Mouse (Mus musculus): ENCODE data around the gene Gm2115. TPM values are rescaled to one million over a fixed set of nuclear protein-coding genes. Genes with fewer than 3 reads are reported as not detected.

Gm2115 gene
- 0.50 and 0.51 TPM in 2 replicates for polyA plus RNA-seq (2011; ENCODE audit: insufficient read depth, insufficient read length, low read depth, missing spikeins)

- H3K9ac ChIP-seq (ENCODE audit: low read depth, poor library complexity, severe bottlenecking): peak within 1 kb of the TSS; percentile 1; the same call in 1 of the 2 replicates
- H3K27ac ChIP-seq (ENCODE audit: insufficient read depth, low read length): no peak within 1 kb of the TSS
- no peaks in the 10 kb centered on the region for H3K9me3 ChIP-seq (replicated peaks; ENCODE audit: control insufficient read depth, insufficient read depth, low read length, poor library complexity, severe bottlenecking)
- H3K4me3 ChIP-seq (ENCODE audit: low read depth, low read length): peak within 1 kb of the TSS; percentile 48
- H3K4me1 ChIP-seq (ENCODE audit: control insufficient read depth, insufficient read depth, low read length): no peaks in the 10 kb centered on the region
- no peaks in the 10 kb centered on the region for H3K36me3 ChIP-seq (ENCODE audit: control insufficient read depth, insufficient read depth, low read length, poor library complexity, severe bottlenecking)
- H3K27me3 ChIP-seq (ENCODE audit: control insufficient read depth, insufficient read depth, low read length, poor library complexity, severe bottlenecking): peaks cover 8% of the 10 kb centered on the region
- TF ChIP-seq CTCF (IDR thresholded peaks at IDR 0.05; ENCODE audit: low read depth, low read length): no peak
- no peak for TF ChIP-seq EP300 (IDR thresholded peaks at IDR 0.05; ENCODE audit: insufficient read depth, low read depth, low read length)
- no peak for TF ChIP-seq POLR2A (IDR thresholded peaks at IDR 0.05; ENCODE audit: insufficient read depth, low read length)
Observed at GRCm38 (mm10) chr7:84528796-84529533, at the start of gene Gm2115. Gm2115 (plus strand) TSS chr7:84528954.

GRCm38 (mm10) chr7:84483447-84484407 is 45.0 kb upstream of the Gm2115 start:
- Histone ChIP-seq H3K27me3 (ENCODE audit: control insufficient read depth, insufficient read depth, low read length, poor library complexity, severe bottlenecking) (no peaks in the 10 kb centered on the region), H3K4me3 (ENCODE audit: low read depth, low read length) (no peak overlapping the region), H3K9me3 (replicated peaks; ENCODE audit: control insufficient read depth, insufficient read depth, low read length, poor library complexity, severe bottlenecking) (no peaks in the 10 kb centered on the region), H3K4me1 (ENCODE audit: control insufficient read depth, insufficient read depth, low read length) (no peaks in the 10 kb centered on the region), H3K9ac (ENCODE audit: low read depth, poor library complexity, severe bottlenecking) (no peak overlapping the region), H3K36me3 (ENCODE audit: control insufficient read depth, insufficient read depth, low read length, poor library complexity, severe bottlenecking) (no peaks in the 10 kb centered on the region), H3K27ac (ENCODE audit: insufficient read depth, low read length) (no peak overlapping the region)
- TF ChIP-seq CTCF (IDR thresholded peaks at IDR 0.05; ENCODE audit: low read depth, low read length): no peak
- no peak for TF ChIP-seq EP300 (IDR thresholded peaks at IDR 0.05; ENCODE audit: insufficient read depth, low read depth, low read length)
- no peak for TF ChIP-seq POLR2A (IDR thresholded peaks at IDR 0.05; ENCODE audit: insufficient read depth, low read length)

GRCm38 (mm10) chr7:84486485-84486884 is 42.3 kb upstream of the Gm2115 start:
- TF ChIP-seq POLR2A (IDR thresholded peaks at IDR 0.05; ENCODE audit: insufficient read depth, low read length) (no peak), CTCF (IDR thresholded peaks at IDR 0.05; ENCODE audit: low read depth, low read length) (no peak), EP300 (IDR thresholded peaks at IDR 0.05; ENCODE audit: insufficient read depth, low read depth, low read length) (no peak)

GRCm38 (mm10) chr7:84503163-84503562 is 25.6 kb upstream of the Gm2115 start:
- Histone ChIP-seq H3K9me3 (replicated peaks; ENCODE audit: control insufficient read depth, insufficient read depth, low read length, poor library complexity, severe bottlenecking) (no peaks in the 10 kb centered on the region), H3K4me1 (ENCODE audit: control insufficient read depth, insufficient read depth, low read length) (no peaks in the 10 kb centered on the region), H3K9ac (ENCODE audit: low read depth, poor library complexity, severe bottlenecking) (no peak overlapping the region), H3K27ac (ENCODE audit: insufficient read depth, low read length) (no peak overlapping the region), H3K27me3 (ENCODE audit: control insufficient read depth, insufficient read depth, low read length, poor library complexity, severe bottlenecking) (no peaks in the 10 kb centered on the region), H3K36me3 (ENCODE audit: control insufficient read depth, insufficient read depth, low read length, poor library complexity, severe bottlenecking) (no peaks in the 10 kb centered on the region), H3K4me3 (ENCODE audit: low read depth, low read length) (no peak overlapping the region)
- TF ChIP-seq POLR2A (IDR thresholded peaks at IDR 0.05; ENCODE audit: insufficient read depth, low read length): no peak
- TF ChIP-seq CTCF (IDR thresholded peaks at IDR 0.05; ENCODE audit: low read depth, low read length): no peak
- TF ChIP-seq EP300 (IDR thresholded peaks at IDR 0.05; ENCODE audit: insufficient read depth, low read depth, low read length): no peak

More at GRCm38 (mm10) chr7:84486485-84486884, 42.3 kb upstream of the Gm2115 start:
- no peak overlapping the region for H3K27ac ChIP-seq (ENCODE audit: insufficient read depth, low read length)
- H3K9me3 ChIP-seq (replicated peaks; ENCODE audit: control insufficient read depth, insufficient read depth, low read length, poor library complexity, severe bottlenecking): no peaks in the 10 kb centered on the region
- no peaks in the 10 kb centered on the region for H3K4me1 ChIP-seq (ENCODE audit: control insufficient read depth, insufficient read depth, low read length)
- no peaks in the 10 kb centered on the region for H3K36me3 ChIP-seq (ENCODE audit: control insufficient read depth, insufficient read depth, low read length, poor library complexity, severe bottlenecking)
- no peak overlapping the region for H3K9ac ChIP-seq (ENCODE audit: low read depth, poor library complexity, severe bottlenecking)
- H3K4me3 ChIP-seq (ENCODE audit: low read depth, low read length): no peak overlapping the region
- no peaks in the 10 kb centered on the region for H3K27me3 ChIP-seq (ENCODE audit: control insufficient read depth, insufficient read depth, low read length, poor library complexity, severe bottlenecking)

- H3K27ac ChIP-seq (ENCODE audit: insufficient read depth, low read length): no peak overlapping the region
- no peaks in the 10 kb centered on the region for H3K4me1 ChIP-seq (ENCODE audit: control insufficient read depth, insufficient read depth, low read length)
- TF ChIP-seq POLR2A (IDR thresholded peaks at IDR 0.05; ENCODE audit: insufficient read depth, low read length) (no peak), CTCF (IDR thresholded peaks at IDR 0.05; ENCODE audit: low read depth, low read length) (no peak), EP300 (IDR thresholded peaks at IDR 0.05; ENCODE audit: insufficient read depth, low read depth, low read length) (no peak)
- H3K4me3 ChIP-seq (ENCODE audit: low read depth, low read length): no peak overlapping the region
- H3K9me3 ChIP-seq (replicated peaks; ENCODE audit: control insufficient read depth, insufficient read depth, low read length, poor library complexity, severe bottlenecking): no peaks in the 10 kb centered on the region
- H3K9ac ChIP-seq (ENCODE audit: low read depth, poor library complexity, severe bottlenecking): no peak overlapping the region
- no peaks in the 10 kb centered on the region for H3K36me3 ChIP-seq (ENCODE audit: control insufficient read depth, insufficient read depth, low read length, poor library complexity, severe bottlenecking)
- no peaks in the 10 kb centered on the region for H3K27me3 ChIP-seq (ENCODE audit: control insufficient read depth, insufficient read depth, low read length, poor library complexity, severe bottlenecking)
Observed at GRCm38 (mm10) chr7:84518533-84519198, 10.1 kb upstream of the Gm2115 start.

Data from ES-Bruce4 (cell line).